Mouse (Mus musculus): ENCODE results near the gene Zfp951. TPM values are rescaled to one million over a fixed set of nuclear protein-coding genes. Genes with fewer than 3 reads are reported as not detected.

Zfp951 gene
- polyA plus RNA-seq, 1 experiment from 2014 or later: 3.8 TPM

Other genes starting within 250 kb of the Zfp951 start
- gene Abcg3, start 122.6 kb upstream of the Zfp951 start, polyA plus RNA-seq (2014; fragmentation: Nextera tagmentation; extraction: Ambion mirVana): 1.8 and 2.1 TPM in 2 replicates

Data from intestine, embryonic 14.5 days (tissue).